21 mouse cellular contexts compared by ENCODE assay signal in genomic region chr13:95692201-95692600, GRCm38 (mm10). TPM values are rescaled to one million over a fixed set of nuclear protein-coding genes. Genes with fewer than 3 reads are reported as not detected.
A peak's percentile ranks its signal among the peaks of the same experiment; 100 is the strongest.
DNase-seq lines count a peak whose midpoint lies in the region; ATAC-seq and TF ChIP-seq lines count a peak whose summit lies in the region.
"Had no signal": no experiment of that assay in that cellular context is flagged by ENCODE, and none has a peak within 500 bp of the region (broad histone marks: within the 10 kb centered on the region; RNA-seq: fewer than 3 reads in every experiment).

No protein-coding gene starts in this region.

- no peaks in the 10 kb centered on the region for H3K27me3 ChIP-seq in heart, embryonic 10.5 days (ENCODE audit: insufficient read depth, poor library complexity, severe bottlenecking)
- H3K27me3 ChIP-seq in liver, embryonic 11.5 days (replicated peaks; ENCODE audit: control insufficient read depth, insufficient read depth, low read length) = no peaks in the 10 kb centered on the region
- H3K27me3 ChIP-seq in liver, postnatal 0 days (ENCODE audit: insufficient read depth, low read length) = no peaks in the 10 kb centered on the region
- no peaks in the 10 kb centered on the region for H3K27me3 ChIP-seq in cerebellum, adult 2 months (ENCODE audit: control insufficient read depth, insufficient read depth, low read length)
- H3K27me3 ChIP-seq in forebrain, postnatal 0 days (ENCODE audit: insufficient read depth, low read length) = no peaks in the 10 kb centered on the region
- H3K27me3 ChIP-seq: embryonic facial prominence, embryonic 13.5 days; limb, embryonic 13.5 days; midbrain, embryonic 12.5 days had no signal

- H3K36me3 ChIP-seq in heart, embryonic 10.5 days = no peaks in the 10 kb centered on the region
- H3K36me3 ChIP-seq in liver, embryonic 11.5 days (ENCODE audit: control insufficient read depth, insufficient read depth, low read length) = no peaks in the 10 kb centered on the region
- H3K36me3 ChIP-seq in liver, postnatal 0 days (replicated peaks; ENCODE audit: insufficient read depth, low read length) = peaks cover 23% of the 10 kb centered on the region
- no peaks in the 10 kb centered on the region for H3K36me3 ChIP-seq in forebrain, postnatal 0 days (ENCODE audit: insufficient read depth)
- H3K36me3 ChIP-seq: embryonic facial prominence, embryonic 13.5 days; limb, embryonic 13.5 days; midbrain, embryonic 12.5 days had no signal

- no peak for ATAC-seq in liver, embryonic 11.5 days (replicated peaks; ENCODE audit: low FRiP score)
- no peak for ATAC-seq in liver, postnatal 0 days
- no peak for ATAC-seq in forebrain, postnatal 0 days
- ATAC-seq: intestine, postnatal 0 days had no signal

- TF ChIP-seq POLR2A in cerebellum, adult 2 months (IDR thresholded peaks at IDR 0.05; ENCODE audit: borderline replicate concordance, insufficient read depth, low read length) = no peak

- intact Hi-C loops in heart, postnatal 14 days (cut with DNase I) = no loop called here

- H3K4me3 ChIP-seq in heart, embryonic 10.5 days = no peak overlapping the region
- no peak overlapping the region for H3K4me3 ChIP-seq in liver, embryonic 11.5 days (ENCODE audit: low read depth, low read length)
- H3K4me3 ChIP-seq in liver, postnatal 0 days (ENCODE audit: low read depth, low read length) = no peak overlapping the region
- H3K4me3 ChIP-seq in cerebellum, adult 2 months (replicated peaks; ENCODE audit: insufficient read depth, low read depth, low read length) = no peak overlapping the region
- no peak overlapping the region for H3K4me3 ChIP-seq in forebrain, postnatal 0 days (ENCODE audit: low read depth, low read length)
- H3K4me3 ChIP-seq: embryonic facial prominence, embryonic 13.5 days; limb, embryonic 13.5 days; midbrain, embryonic 12.5 days had no signal

- TF ChIP-seq CTCF in liver, postnatal 0 days (IDR thresholded peaks at IDR 0.05; ENCODE audit: low read depth) = no peak
- TF ChIP-seq CTCF in cerebellum, adult 2 months (IDR thresholded peaks at IDR 0.05; ENCODE audit: borderline replicate concordance, insufficient read depth, low read depth, low read length) = no peak
- no peak for TF ChIP-seq CTCF in forebrain, postnatal 0 days (IDR thresholded peaks at IDR 0.05; ENCODE audit: low read depth)

- WGBS in heart, embryonic 10.5 days = 63% methylated on average over 8 of the region's 8 CpGs
- 47% methylated on average over 8 of the region's 8 CpGs for WGBS in liver, embryonic 11.5 days
- WGBS in liver, postnatal 0 days (ENCODE audit: insufficient replicate concordance) = 63% methylated on average over 8 of the region's 8 CpGs
- WGBS in cerebellum, adult 2 months = 93% methylated on average over 8 of the region's 8 CpGs
- 90% methylated on average over 8 of the region's 8 CpGs for WGBS in forebrain, postnatal 0 days

- H3K9me3 ChIP-seq in heart, embryonic 10.5 days = no peaks in the 10 kb centered on the region
- H3K9me3 ChIP-seq in liver, embryonic 11.5 days (ENCODE audit: control insufficient read depth, low read length) = no peaks in the 10 kb centered on the region
- H3K9me3 ChIP-seq in liver, postnatal 0 days (ENCODE audit: low read length) = no peaks in the 10 kb centered on the region
- H3K9me3 ChIP-seq in forebrain, postnatal 0 days (ENCODE audit: low read length) = no peaks in the 10 kb centered on the region
- H3K9me3 ChIP-seq: embryonic facial prominence, embryonic 13.5 days; limb, embryonic 13.5 days; midbrain, embryonic 12.5 days had no signal

- DNase-seq in heart, embryonic 10.5 days (ENCODE audit: low spot score) = no peak
- no peak for DNase-seq in heart, postnatal 14 days
- DNase-seq in liver, embryonic 11.5 days (ENCODE audit: low spot score) = no peak
- no peak for DNase-seq in liver, postnatal 0 days
- DNase-seq in layer of hippocampus, adult 9-11 months = peak; percentile 48
- DNase-seq in right cerebral cortex, postnatal 25 days = peak; percentile 30
- no peak for DNase-seq in cerebellum, adult 2 months
- DNase-seq in forebrain, postnatal 0 days = no peak
- DNase-seq: adrenal gland, postnatal 25 days; cerebellum, adult 9-11 months; gastrocnemius, postnatal 36 days; heart, postnatal 10 days; lung, embryonic 14.5 days; lung, postnatal 4 days; thymus, postnatal 4 days had no signal

- H3K4me1 ChIP-seq in heart, embryonic 10.5 days = peaks cover 14% of the 10 kb centered on the region; the same call in 1 of the 2 replicates
- peaks cover 19% of the 10 kb centered on the region for H3K4me1 ChIP-seq in liver, embryonic 11.5 days (replicated peaks; ENCODE audit: control insufficient read depth, insufficient read depth, low read length)
- H3K4me1 ChIP-seq in liver, postnatal 0 days (ENCODE audit: insufficient read depth) = peaks cover 21% of the 10 kb centered on the region
- H3K4me1 ChIP-seq in cerebellum, adult 2 months (ENCODE audit: control insufficient read depth, insufficient read depth, low read length) = no peaks in the 10 kb centered on the region
- H3K4me1 ChIP-seq in forebrain, postnatal 0 days (ENCODE audit: insufficient read depth) = no peaks in the 10 kb centered on the region

- no peak overlapping the region for H3K9ac ChIP-seq in liver, embryonic 11.5 days (ENCODE audit: low read depth, low read length)
- H3K9ac ChIP-seq in liver, postnatal 0 days (replicated peaks) = no peak overlapping the region
- H3K9ac ChIP-seq in forebrain, postnatal 0 days = no peak overlapping the region
- H3K9ac ChIP-seq: embryonic facial prominence, embryonic 13.5 days; hindbrain, embryonic 14.5 days; limb, embryonic 13.5 days; lung, embryonic 14.5 days; midbrain, embryonic 12.5 days had no signal

- H3K4me2 ChIP-seq in liver, embryonic 11.5 days = no peak overlapping the region
- H3K4me2 ChIP-seq in liver, postnatal 0 days (ENCODE audit: low read depth, low read length) = no peak overlapping the region
- H3K4me2 ChIP-seq in forebrain, postnatal 0 days (ENCODE audit: low read depth) = no peak overlapping the region
- H3K4me2 ChIP-seq: embryonic facial prominence, embryonic 13.5 days; hindbrain, embryonic 14.5 days; limb, embryonic 13.5 days; lung, embryonic 14.5 days; midbrain, embryonic 12.5 days had no signal

- TF ChIP-seq EP300 in liver, postnatal 0 days (IDR thresholded peaks at IDR 0.05; ENCODE audit: low read depth) = no peak

- H3K27ac ChIP-seq in heart, embryonic 10.5 days = 0 out of 2 replicates have a peak overlapping the region, but pooled peaks have one; percentile 22
- H3K27ac ChIP-seq in liver, embryonic 11.5 days (ENCODE audit: low read depth, low read length) = 0 out of 2 replicates have a peak overlapping the region, but pooled peaks have one; percentile 9
- H3K27ac ChIP-seq in liver, postnatal 0 days (ENCODE audit: low read depth) = no peak overlapping the region
- H3K27ac ChIP-seq in cerebellum, adult 2 months (ENCODE audit: insufficient read depth, low read length) = no peak overlapping the region
- no peak overlapping the region for H3K27ac ChIP-seq in forebrain, postnatal 0 days (ENCODE audit: low read depth, low read length)
- H3K27ac ChIP-seq: embryonic facial prominence, embryonic 13.5 days; hindbrain, embryonic 14.5 days; limb, embryonic 13.5 days; midbrain, embryonic 12.5 days; stomach, postnatal 0 days had no signal

RNA-seq across cellular contexts. Expression of gene F2rl2, which starts 4.5 kb away (rescaled TPM):
- 2.6 and 4.8 TPM in 2 replicates for polyA plus RNA-seq in heart, embryonic 10.5 days (2016; fragmentation: Nextera tagmentation; extraction: Ambion mirVana)
- total RNA-seq in heart, postnatal 14 days (2021) = under 1 TPM in 1 of 2 experiments, not detected in 1; 0.12 TPM
- polyA plus RNA-seq in liver, embryonic 11.5 days (2014; fragmentation: Nextera tagmentation; extraction: Ambion mirVana) = 29.5 and 33.0 TPM in 2 replicates
- polyA plus RNA-seq in liver, postnatal 0 days (2015; fragmentation: Nextera tagmentation; extraction: Ambion mirVana) = 10.7 and 13.0 TPM in 2 replicates
- polyA plus RNA-seq in cerebellum, adult 2 months (2012; rRNA removed) = 0.36 and 0.44 TPM in 2 replicates
- total RNA-seq in forebrain, postnatal 0 days (2014; rRNA removed) = 0.10 and 1.1 TPM in 2 replicates
- 0.38 and 0.39 TPM in 2 replicates for polyA plus RNA-seq in forebrain, postnatal 0 days (2015; fragmentation: Nextera tagmentation; extraction: Ambion mirVana)
- total RNA-seq: adrenal gland, postnatal 25 days; gastrocnemius, postnatal 36 days had no signal

Comparison
In these comparisons a context has a peak if more than half of its experiments do, and no peak if none do; other contexts are left out.
1. H3K27ac ChIP-seq: peak in heart, embryonic 10.5 days (single experiment) and liver, embryonic 11.5 days (single experiment); none in liver, postnatal 0 days (single experiment), cerebellum, adult 2 months (single experiment) and forebrain, postnatal 0 days (single experiment).
2. DNase-seq: peak in layer of hippocampus, adult 9-11 months (single experiment) and right cerebral cortex, postnatal 25 days (single experiment); none in heart, embryonic 10.5 days (single experiment), heart, postnatal 14 days (0 of 2), liver, embryonic 11.5 days (single experiment), liver, postnatal 0 days (single experiment), cerebellum, adult 2 months (0 of 2) and forebrain, postnatal 0 days (single experiment).